Mouse (Mus musculus): ENCODE measurements around the gene Pla2g2c. TPM values are rescaled to one million over a fixed set of nuclear protein-coding genes. Genes with fewer than 3 reads are reported as not detected.

Pla2g2c gene
- total and polyA plus RNA-seq, 2 experiments from 2014 or later = 0.44 to 0.57 TPM

DNA sequence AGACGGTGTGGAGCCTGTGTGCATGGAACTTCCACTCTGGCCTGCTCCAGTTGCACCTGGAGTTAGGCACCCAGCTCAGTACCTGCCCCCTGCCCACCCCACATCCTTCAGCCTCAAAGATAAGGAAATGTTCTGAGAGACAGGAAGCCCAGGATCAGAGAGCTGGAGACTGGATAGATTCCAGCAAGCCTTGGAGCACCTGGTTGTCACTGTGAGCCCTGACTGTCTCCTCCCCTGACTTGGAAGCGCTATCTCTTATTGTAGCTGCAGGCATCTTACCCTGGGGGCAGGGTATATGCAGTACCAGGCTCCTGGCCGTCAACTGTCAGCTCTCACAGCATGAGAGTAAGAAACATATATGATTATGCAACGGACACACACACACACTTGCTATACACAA lies 30.8 kb downstream of the Pla2g2c start:
- Histone ChIP-seq H3K27ac (ENCODE audit: low read depth, low read length) (no peak overlapping the region), H3K9ac (replicated peaks; ENCODE audit: low read length, poor library complexity, severe bottlenecking) (no peak overlapping the region), H3K4me1 (ENCODE audit: insufficient read depth, low read length) (no peaks in the 10 kb centered on the region), H3K4me2 (ENCODE audit: low read depth, low read length, poor library complexity, severe bottlenecking) (no peak overlapping the region), H3K4me3 (ENCODE audit: low read depth, low read length) (no peak overlapping the region), H3K36me3 (ENCODE audit: insufficient read depth, low read length) (no peaks in the 10 kb centered on the region), H3K9me3 (ENCODE audit: low read length) (no peaks in the 10 kb centered on the region), H3K27me3 (ENCODE audit: insufficient read depth, low read length) (no peaks in the 10 kb centered on the region)
- TF ChIP-seq CTCF (IDR thresholded peaks at IDR 0.05) = no peak
- no peak for ATAC-seq (ENCODE audit: low FRiP score)
- DNase-seq (ENCODE audit: low spot score) = no peak
- 42% methylated on average over 4 of the region's 4 CpGs for WGBS

DNA sequence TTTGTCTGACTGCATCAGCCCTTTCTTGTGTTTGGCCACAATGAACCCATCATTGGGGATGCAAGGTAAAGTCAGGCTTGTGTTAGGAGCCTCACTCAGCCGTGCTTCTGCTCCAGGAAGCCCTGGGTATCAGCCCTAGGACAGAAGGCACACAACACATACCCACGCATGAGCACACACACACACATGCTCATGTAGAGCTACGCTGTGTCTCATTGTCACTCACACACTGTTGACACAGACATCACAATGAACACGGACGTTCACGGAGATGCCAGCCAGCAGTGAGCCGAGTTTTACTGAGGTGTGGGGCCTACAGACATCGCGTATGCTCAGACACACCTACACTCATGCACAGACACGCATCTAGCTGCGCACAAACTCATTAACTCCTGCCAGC lies 31.4 kb downstream of the Pla2g2c start:
- Histone ChIP-seq H3K9ac (replicated peaks; ENCODE audit: low read length, poor library complexity, severe bottlenecking) (no peak overlapping the region), H3K27ac (ENCODE audit: low read depth, low read length) (no peak overlapping the region), H3K9me3 (ENCODE audit: low read length) (no peaks in the 10 kb centered on the region), H3K4me2 (ENCODE audit: low read depth, low read length, poor library complexity, severe bottlenecking) (no peak overlapping the region), H3K4me3 (ENCODE audit: low read depth, low read length) (no peak overlapping the region), H3K27me3 (ENCODE audit: insufficient read depth, low read length) (no peaks in the 10 kb centered on the region), H3K4me1 (ENCODE audit: insufficient read depth, low read length) (no peaks in the 10 kb centered on the region), H3K36me3 (ENCODE audit: insufficient read depth, low read length) (no peaks in the 10 kb centered on the region)
- ATAC-seq (ENCODE audit: low FRiP score) (no peak), DNase-seq (ENCODE audit: low spot score) (no peak)
- TF ChIP-seq CTCF (IDR thresholded peaks at IDR 0.05) = no peak
- 70% methylated on average over 11 of the region's 11 CpGs for WGBS

DNA sequence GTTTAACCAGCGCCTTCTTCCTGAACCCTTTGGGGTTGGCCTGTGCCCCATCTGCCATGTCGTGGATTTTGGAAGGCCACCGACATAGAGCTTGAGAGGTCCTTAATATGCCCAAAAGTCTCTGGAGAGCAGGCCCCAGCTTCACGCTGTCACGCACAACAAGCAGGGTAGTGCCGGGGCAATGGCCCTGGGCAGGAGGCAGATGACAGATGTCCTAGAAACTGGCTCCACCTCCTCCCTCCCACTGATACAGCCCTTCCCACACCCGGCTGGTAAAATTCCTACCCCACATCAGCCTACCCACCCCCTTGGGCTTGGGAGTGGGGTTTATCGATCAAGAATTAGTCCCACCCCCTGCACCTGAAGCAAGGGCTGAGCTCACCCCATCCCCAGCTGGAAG lies 32.8 kb downstream of the Pla2g2c start, which contains the start of gene Pla2g2f:
Pla2g2f (minus strand) TSS at position 211 of the 400 bp plus-strand sequence.
- ATAC-seq (ENCODE audit: low FRiP score) = no peak
- Histone ChIP-seq H3K4me1 (ENCODE audit: insufficient read depth, low read length) (no peaks in the 10 kb centered on the region), H3K4me3 (ENCODE audit: low read depth, low read length) (no peak within 1 kb of the TSS), H3K9me3 (ENCODE audit: low read length) (no peaks in the 10 kb centered on the region), H3K36me3 (ENCODE audit: insufficient read depth, low read length) (no peaks in the 10 kb centered on the region), H3K4me2 (ENCODE audit: low read depth, low read length, poor library complexity, severe bottlenecking) (no peak within 1 kb of the TSS), H3K27me3 (ENCODE audit: insufficient read depth, low read length) (no peaks in the 10 kb centered on the region), H3K27ac (ENCODE audit: low read depth, low read length) (no peak within 1 kb of the TSS; the same call in 1 of the 2 replicates), H3K9ac (replicated peaks; ENCODE audit: low read length, poor library complexity, severe bottlenecking) (no peak within 1 kb of the TSS)
- WGBS = 63% methylated on average over 8 of the region's 8 CpGs
- DNase-seq (ENCODE audit: low spot score) = no peak
- no peak for TF ChIP-seq CTCF (IDR thresholded peaks at IDR 0.05)

DNA sequence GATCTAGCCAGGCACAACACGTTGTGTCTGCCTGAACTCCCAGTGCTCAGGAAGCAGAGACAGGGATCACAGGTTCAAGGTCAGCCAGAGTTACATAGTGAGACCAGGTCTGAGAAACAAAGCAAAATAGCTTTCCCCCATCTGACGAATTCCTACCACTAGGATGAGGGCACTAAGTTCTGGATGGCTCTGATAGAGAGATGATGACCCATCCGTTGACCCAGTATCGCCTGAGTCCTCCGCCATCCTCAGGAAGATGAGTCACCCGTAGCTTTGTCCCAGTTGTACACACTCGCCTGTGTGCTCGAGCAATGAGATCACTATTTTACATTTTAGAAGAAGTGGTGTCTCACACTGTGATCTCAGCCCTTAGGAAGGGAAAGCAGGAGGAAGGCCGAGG lies 37.7 kb downstream of the Pla2g2c start:
- H3K27ac ChIP-seq (ENCODE audit: low read depth, low read length) = no peak overlapping the region
- WGBS = 82% methylated on average over 9 of the region's 9 CpGs

DNA sequence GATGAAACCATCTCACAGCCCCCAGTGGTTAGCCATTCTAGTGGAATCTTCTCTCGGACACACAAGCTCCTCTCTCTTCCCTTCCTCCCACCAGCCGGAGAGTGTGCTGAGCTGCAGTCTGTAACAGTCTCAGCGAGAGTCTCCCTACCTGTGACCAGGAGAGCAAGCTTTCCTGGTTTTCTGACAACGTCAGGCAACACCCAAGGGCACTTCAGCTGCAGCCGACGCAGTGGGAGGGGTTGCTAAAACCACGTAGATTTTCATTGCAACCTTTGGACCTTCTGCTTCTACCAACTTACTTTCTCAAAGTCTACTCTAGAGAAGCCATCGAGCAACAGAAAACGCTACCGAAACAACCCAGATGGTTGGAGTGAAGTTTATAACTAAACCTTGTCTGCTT lies 47.4 kb downstream of the Pla2g2c start:
- DNase-seq (ENCODE audit: low spot score) = no peak
- TF ChIP-seq CTCF (IDR thresholded peaks at IDR 0.05) = no peak
- H3K4me1 ChIP-seq (ENCODE audit: insufficient read depth, low read length) = no peaks in the 10 kb centered on the region
- ATAC-seq (ENCODE audit: low FRiP score) = no peak
- no peaks in the 10 kb centered on the region for H3K36me3 ChIP-seq (ENCODE audit: insufficient read depth, low read length)
- no peak overlapping the region for H3K27ac ChIP-seq (ENCODE audit: low read depth, low read length)
- H3K4me2 ChIP-seq (ENCODE audit: low read depth, low read length, poor library complexity, severe bottlenecking) = no peak overlapping the region
- 84% methylated on average over 10 of the region's 10 CpGs for WGBS
- H3K4me3 ChIP-seq (ENCODE audit: low read depth, low read length) = no peak overlapping the region
- H3K9me3 ChIP-seq (ENCODE audit: low read length) = no peaks in the 10 kb centered on the region
- no peak overlapping the region for H3K9ac ChIP-seq (replicated peaks; ENCODE audit: low read length, poor library complexity, severe bottlenecking)
- no peaks in the 10 kb centered on the region for H3K27me3 ChIP-seq (ENCODE audit: insufficient read depth, low read length)

More for the DNA sequence above, 37.7 kb downstream of the Pla2g2c start:
- Histone ChIP-seq H3K9me3 (ENCODE audit: low read length) (no peaks in the 10 kb centered on the region), H3K4me2 (ENCODE audit: low read depth, low read length, poor library complexity, severe bottlenecking) (no peak overlapping the region), H3K27me3 (ENCODE audit: insufficient read depth, low read length) (no peaks in the 10 kb centered on the region), H3K4me3 (ENCODE audit: low read depth, low read length) (no peak overlapping the region), H3K9ac (replicated peaks; ENCODE audit: low read length, poor library complexity, severe bottlenecking) (no peak overlapping the region), H3K4me1 (ENCODE audit: insufficient read depth, low read length) (no peaks in the 10 kb centered on the region), H3K36me3 (ENCODE audit: insufficient read depth, low read length) (no peaks in the 10 kb centered on the region)
- no peak for ATAC-seq (ENCODE audit: low FRiP score)
- DNase-seq (ENCODE audit: low spot score) = no peak
- TF ChIP-seq CTCF (IDR thresholded peaks at IDR 0.05) = no peak

DNA sequence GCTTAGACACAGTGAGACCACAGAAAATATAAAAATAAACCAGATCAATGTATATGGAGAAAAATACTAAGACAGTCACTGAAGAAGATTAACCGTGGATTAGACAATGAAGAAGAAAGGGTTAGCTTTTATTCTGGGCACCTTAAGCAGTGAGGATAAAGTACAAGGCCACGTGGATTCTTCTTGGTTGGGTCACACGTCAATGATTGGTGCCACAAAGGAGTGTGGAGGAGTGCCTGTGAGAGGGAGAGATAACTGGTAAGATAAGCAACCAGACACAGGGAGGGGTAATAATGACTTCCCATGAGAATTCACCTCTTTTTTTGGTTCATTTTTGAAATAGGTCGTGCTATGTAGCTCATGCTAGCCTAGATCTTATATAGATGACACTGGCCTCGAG lies 47.8 kb downstream of the Pla2g2c start:
- 84% methylated on average over 5 of the region's 5 CpGs for WGBS
- Histone ChIP-seq H3K4me1 (ENCODE audit: insufficient read depth, low read length) (no peaks in the 10 kb centered on the region), H3K36me3 (ENCODE audit: insufficient read depth, low read length) (no peaks in the 10 kb centered on the region), H3K27ac (ENCODE audit: low read depth, low read length) (no peak overlapping the region), H3K4me2 (ENCODE audit: low read depth, low read length, poor library complexity, severe bottlenecking) (no peak overlapping the region), H3K27me3 (ENCODE audit: insufficient read depth, low read length) (no peaks in the 10 kb centered on the region), H3K9me3 (ENCODE audit: low read length) (no peaks in the 10 kb centered on the region), H3K9ac (replicated peaks; ENCODE audit: low read length, poor library complexity, severe bottlenecking) (no peak overlapping the region), H3K4me3 (ENCODE audit: low read depth, low read length) (no peak overlapping the region)
- DNase-seq (ENCODE audit: low spot score) = no peak
- no peak for ATAC-seq (ENCODE audit: low FRiP score)
- no peak for TF ChIP-seq CTCF (IDR thresholded peaks at IDR 0.05)

All from midbrain, postnatal 0 days (tissue).